Mouse (Mus musculus) urinary bladder, postnatal 25 days (tissue): ENCODE measurements around the gene Oasl2.
"Not testable (repeated sequence)": the region's sequence is repeated elsewhere in the genome, so short reads cannot be mapped to it uniquely, and the experiment has no call there.

Source experiments
- DNase-seq: peaks from one replicate; pipeline ENCODE4 v3.0.0; 2022; ENCODE audit warnings: low spot score

The Oasl2 gene

GRCm38 (mm10) chr5:114915854-114916253, 19.1 kb downstream of the Oasl2 start:
- DNase-seq: no peak

GRCm38 (mm10) chr5:114916777-114917176, 20.0 kb downstream of the Oasl2 start:
- no peak for DNase-seq

- DNase-seq: not testable (repeated sequence)
Observed at GRCm38 (mm10) chr5:114917357-114917756, 20.6 kb downstream of the Oasl2 start.

- DNase-seq: no peak
Observed at GRCm38 (mm10) chr5:114921551-114922365, 25.0 kb downstream of the Oasl2 start.

GRCm38 (mm10) chr5:114922366-114922731, 25.6 kb downstream of the Oasl2 start:
- no peak for DNase-seq

GRCm38 (mm10) chr5:114922998-114923473, 26.3 kb downstream of the Oasl2 start, which contains the start of gene Oasl1:
Oasl1 (plus strand) TSS chr5:114923240.
- DNase-seq: peak; percentile 48

GRCm38 (mm10) chr5:114926153-114926684, 29.5 kb downstream of the Oasl2 start:
- DNase-seq: no peak

GRCm38 (mm10) chr5:114926753-114927152, 30.0 kb downstream of the Oasl2 start:
- DNase-seq: no peak

GRCm38 (mm10) chr5:114931626-114932025, 34.9 kb downstream of the Oasl2 start:
- DNase-seq: no peak

GRCm38 (mm10) chr5:114933206-114933605, 36.5 kb downstream of the Oasl2 start:
- no peak for DNase-seq

- DNase-seq: no peak
Observed at GRCm38 (mm10) chr5:114935838-114936237, 39.1 kb downstream of the Oasl2 start.

- DNase-seq: not testable (repeated sequence)
Observed at GRCm38 (mm10) chr5:114941138-114941537, 44.4 kb downstream of the Oasl2 start.

GRCm38 (mm10) chr5:114942074-114942765, 45.5 kb downstream of the Oasl2 start, which contains the start of gene 2210016L21Rik:
2210016L21Rik (plus strand) TSS chr5:114942158.
- DNase-seq: peak; percentile 67

GRCm38 (mm10) chr5:114942766-114943130, 46.0 kb downstream of the Oasl2 start:
- no peak for DNase-seq

GRCm38 (mm10) chr5:114945072-114945471, 48.3 kb downstream of the Oasl2 start:
- DNase-seq: no peak

GRCm38 (mm10) chr5:114948891-114949290, 52.2 kb downstream of the Oasl2 start:
- no peak for DNase-seq

GRCm38 (mm10) chr5:114949316-114949715, 52.6 kb downstream of the Oasl2 start:
- DNase-seq: no peak

GRCm38 (mm10) chr5:114949812-114950211, 53.1 kb downstream of the Oasl2 start:
- no peak for DNase-seq

- no peak for DNase-seq
Observed at GRCm38 (mm10) chr5:114950669-114951068, 53.9 kb downstream of the Oasl2 start.

- DNase-seq: no peak
Observed at GRCm38 (mm10) chr5:114951279-114951880, 54.6 kb downstream of the Oasl2 start.

- no peak for DNase-seq
Observed at GRCm38 (mm10) chr5:114953326-114953725, 56.6 kb downstream of the Oasl2 start.

GRCm38 (mm10) chr5:114958069-114958468, 61.3 kb downstream of the Oasl2 start:
- DNase-seq: no peak
